Mouse (Mus musculus): ENCODE data around the gene Ss18l1. TPM values are rescaled to one million over a fixed set of nuclear protein-coding genes. Genes with fewer than 3 reads are reported as not detected.
A peak's percentile ranks its signal among the peaks of the same experiment; 100 is the strongest.

Ss18l1 gene
- polyA plus RNA-seq, 1 experiment from 2014 or later: 0.62 TPM

DNA sequence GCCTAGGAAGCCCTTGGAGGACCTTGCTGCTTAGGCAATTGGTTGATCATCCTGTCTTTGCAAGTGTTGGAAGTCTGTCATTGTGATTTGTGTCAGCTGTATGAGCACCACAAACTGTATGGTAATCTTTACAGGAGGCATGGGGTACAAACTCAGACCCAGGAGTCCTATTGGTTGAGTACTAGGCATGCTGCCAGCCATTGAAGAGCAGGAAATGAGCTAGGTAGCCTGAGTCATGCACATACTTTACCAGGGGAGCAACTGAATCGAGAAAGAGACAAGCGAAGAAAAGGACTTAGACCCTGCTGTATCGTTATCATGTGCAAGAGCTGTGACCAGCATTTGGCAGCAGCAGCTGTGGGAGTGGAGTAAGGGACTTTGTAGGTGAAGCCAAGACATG lies 9.4 kb upstream of the Ss18l1 start:
- Histone ChIP-seq H3K9ac (replicated peaks) (no peak overlapping the region), H3K27ac (ENCODE audit: low read depth) (no peak overlapping the region), H3K4me1 (ENCODE audit: insufficient read depth) (no peaks in the 10 kb centered on the region; the same call in 1 of the 2 replicates), H3K36me3 (replicated peaks; ENCODE audit: insufficient read depth, low read length) (peaks cover 73% of the 10 kb centered on the region), H3K9me3 (ENCODE audit: low read length) (no peaks in the 10 kb centered on the region), H3K27me3 (ENCODE audit: insufficient read depth, low read length) (no peaks in the 10 kb centered on the region), H3K4me2 (ENCODE audit: low read depth, low read length) (no peak overlapping the region), H3K4me3 (ENCODE audit: low read depth, low read length) (no peak overlapping the region)
- no peak for TF ChIP-seq EP300 (IDR thresholded peaks at IDR 0.05; ENCODE audit: low read depth)
- TF ChIP-seq CTCF (IDR thresholded peaks at IDR 0.05; ENCODE audit: low read depth): no peak
- ATAC-seq (no peak), DNase-seq (no peak)
- 69% methylated on average over 3 of the region's 3 CpGs for WGBS (ENCODE audit: insufficient replicate concordance)

DNA sequence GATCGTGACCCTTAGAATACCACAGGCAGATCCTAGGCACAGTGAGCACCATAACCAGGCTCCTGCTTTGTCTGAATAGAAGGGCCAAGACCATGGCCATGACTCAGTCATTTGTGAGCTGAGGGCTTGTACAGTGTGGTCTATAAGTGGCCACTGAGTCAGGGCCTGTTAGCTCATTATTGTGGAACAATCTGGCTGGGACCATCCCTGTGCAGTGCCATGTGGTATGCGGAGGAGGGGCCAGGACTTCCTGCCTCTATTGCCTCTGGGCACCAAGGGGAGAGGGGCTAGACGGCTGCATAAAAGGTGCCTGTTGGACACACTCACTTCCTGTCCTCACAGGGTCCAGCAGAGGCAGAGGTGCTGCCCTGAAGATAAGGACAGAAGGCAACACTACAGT lies 8.4 kb upstream of the Ss18l1 start:
- ATAC-seq: no peak
- H3K36me3 ChIP-seq (replicated peaks; ENCODE audit: insufficient read depth, low read length): peaks cover 79% of the 10 kb centered on the region
- H3K4me3 ChIP-seq (ENCODE audit: low read depth, low read length): no peak overlapping the region
- no peak overlapping the region for H3K9ac ChIP-seq (replicated peaks)
- H3K4me1 ChIP-seq (ENCODE audit: insufficient read depth): no peaks in the 10 kb centered on the region
- 64% methylated on average over 3 of the region's 3 CpGs for WGBS (ENCODE audit: insufficient replicate concordance)
- TF ChIP-seq EP300 (IDR thresholded peaks at IDR 0.05; ENCODE audit: low read depth) (no peak), CTCF (IDR thresholded peaks at IDR 0.05; ENCODE audit: low read depth) (no peak)
- H3K27ac ChIP-seq (ENCODE audit: low read depth): no peak overlapping the region
- no peak overlapping the region for H3K4me2 ChIP-seq (ENCODE audit: low read depth, low read length)
- no peaks in the 10 kb centered on the region for H3K27me3 ChIP-seq (ENCODE audit: insufficient read depth, low read length)
- H3K9me3 ChIP-seq (ENCODE audit: low read length): no peaks in the 10 kb centered on the region
- DNase-seq: no peak

DNA sequence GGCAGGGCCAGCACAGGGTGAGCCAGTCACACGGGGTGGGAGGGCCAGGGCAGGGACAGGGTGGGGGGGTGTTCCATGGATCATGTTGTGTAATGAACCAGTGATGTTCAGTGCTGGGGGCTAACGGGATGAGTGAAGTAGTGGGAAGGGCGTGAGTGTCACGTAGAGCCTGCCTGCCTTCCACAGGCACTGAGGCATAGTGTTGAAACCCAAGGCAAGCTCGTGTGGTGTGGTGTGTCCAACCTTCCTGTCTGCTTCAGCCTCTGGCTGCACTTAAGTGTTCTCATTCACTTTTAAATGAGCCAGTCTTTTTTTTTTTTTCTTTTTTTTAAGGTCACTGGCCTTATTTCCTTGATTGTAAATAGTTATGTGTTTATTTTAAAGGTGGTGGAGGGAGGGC lies 7.6 kb upstream of the Ss18l1 start:
- Histone ChIP-seq H3K4me1 (ENCODE audit: insufficient read depth) (no peaks in the 10 kb centered on the region), H3K4me2 (ENCODE audit: low read depth, low read length) (no peak overlapping the region), H3K27me3 (ENCODE audit: insufficient read depth, low read length) (no peaks in the 10 kb centered on the region), H3K36me3 (replicated peaks; ENCODE audit: insufficient read depth, low read length) (peaks cover 76% of the 10 kb centered on the region), H3K27ac (ENCODE audit: low read depth) (no peak overlapping the region), H3K9ac (replicated peaks) (no peak overlapping the region), H3K9me3 (ENCODE audit: low read length) (no peaks in the 10 kb centered on the region), H3K4me3 (ENCODE audit: low read depth, low read length) (no peak overlapping the region)
- DNase-seq: no peak
- 52% methylated on average over 5 of the region's 5 CpGs for WGBS (ENCODE audit: insufficient replicate concordance)
- ATAC-seq: no peak; the same call in 1 of the 2 replicates
- TF ChIP-seq CTCF (IDR thresholded peaks at IDR 0.05; ENCODE audit: low read depth): no peak
- no peak for TF ChIP-seq EP300 (IDR thresholded peaks at IDR 0.05; ENCODE audit: low read depth)

DNA sequence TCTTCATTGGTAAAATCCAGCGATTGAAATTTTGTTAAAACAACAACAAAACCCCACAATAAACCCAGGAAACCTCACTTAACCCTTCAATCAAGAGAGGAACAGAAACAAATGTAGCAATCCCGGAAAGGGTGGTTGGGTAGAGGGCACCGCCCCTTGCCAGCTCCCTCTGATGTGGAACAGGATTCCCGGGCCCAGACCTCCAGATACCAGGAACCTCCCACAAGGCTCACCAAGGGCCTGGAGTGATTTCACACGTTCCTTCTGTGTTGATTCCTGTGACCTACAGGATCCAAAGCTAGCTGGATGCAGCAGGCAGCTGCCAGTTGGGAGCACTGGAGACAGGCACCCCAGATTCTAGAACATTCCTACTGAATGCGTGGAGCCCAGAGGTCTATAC lies 1.9 kb upstream of the Ss18l1 start:
- Histone ChIP-seq H3K4me1 (ENCODE audit: insufficient read depth) (peaks cover 22% of the 10 kb centered on the region), H3K4me2 (ENCODE audit: low read depth, low read length) (peak overlapping the region; percentile 99), H3K4me3 (ENCODE audit: low read depth, low read length) (peak overlapping the region; percentile 97), H3K9ac (replicated peaks) (peak overlapping the region; percentile 49), H3K36me3 (replicated peaks; ENCODE audit: insufficient read depth, low read length) (peaks cover 39% of the 10 kb centered on the region), H3K9me3 (ENCODE audit: low read length) (no peaks in the 10 kb centered on the region), H3K27me3 (ENCODE audit: insufficient read depth, low read length) (no peaks in the 10 kb centered on the region), H3K27ac (ENCODE audit: low read depth) (peak overlapping the region; percentile 98; the same call in 1 of the 2 replicates)
- 41% methylated on average over 6 of the region's 6 CpGs for WGBS (ENCODE audit: insufficient replicate concordance)
- TF ChIP-seq CTCF (IDR thresholded peaks at IDR 0.05; ENCODE audit: low read depth): no peak
- TF ChIP-seq EP300 (IDR thresholded peaks at IDR 0.05; ENCODE audit: low read depth): no peak
- ATAC-seq: no peak
- no peak for DNase-seq

DNA sequence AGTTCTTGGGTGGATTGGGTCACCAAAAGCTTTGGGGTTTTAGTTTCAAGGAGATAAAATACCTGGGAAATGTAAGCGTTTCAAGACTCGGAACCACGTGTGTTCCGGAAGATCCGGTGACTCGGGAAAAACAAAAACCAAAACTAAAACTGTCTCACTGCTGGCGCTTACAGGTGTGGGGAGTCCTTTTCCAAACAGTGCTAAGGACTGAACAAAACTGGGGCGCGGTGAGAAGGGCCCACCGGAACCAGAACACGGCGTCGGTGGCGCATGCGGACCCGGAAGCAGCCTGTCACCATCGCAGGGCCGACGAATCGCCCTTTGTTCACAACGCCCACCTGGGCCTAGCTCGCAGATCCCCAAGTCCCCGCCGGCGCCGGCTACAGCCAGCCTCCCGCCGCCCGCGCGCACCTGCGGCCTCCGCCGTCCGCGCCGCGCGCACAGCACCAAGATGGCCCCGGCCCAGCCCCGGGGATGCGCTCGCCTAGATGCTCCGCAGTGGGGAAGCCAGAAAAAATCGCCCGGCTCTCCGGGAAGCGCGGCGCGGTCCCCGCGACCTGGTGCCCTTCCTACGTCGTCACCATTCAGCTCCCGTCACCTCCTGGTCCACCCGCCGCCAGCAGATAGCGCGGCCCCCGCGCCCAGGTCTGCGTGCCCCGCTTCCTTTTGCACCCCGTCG lies 593 bp upstream of the Ss18l1 start:
- under 1% methylated on average over 66 of the region's 66 CpGs for WGBS (ENCODE audit: insufficient replicate concordance)
- peak; percentile 65 for DNase-seq
- ATAC-seq: peak; percentile 64

DNA sequence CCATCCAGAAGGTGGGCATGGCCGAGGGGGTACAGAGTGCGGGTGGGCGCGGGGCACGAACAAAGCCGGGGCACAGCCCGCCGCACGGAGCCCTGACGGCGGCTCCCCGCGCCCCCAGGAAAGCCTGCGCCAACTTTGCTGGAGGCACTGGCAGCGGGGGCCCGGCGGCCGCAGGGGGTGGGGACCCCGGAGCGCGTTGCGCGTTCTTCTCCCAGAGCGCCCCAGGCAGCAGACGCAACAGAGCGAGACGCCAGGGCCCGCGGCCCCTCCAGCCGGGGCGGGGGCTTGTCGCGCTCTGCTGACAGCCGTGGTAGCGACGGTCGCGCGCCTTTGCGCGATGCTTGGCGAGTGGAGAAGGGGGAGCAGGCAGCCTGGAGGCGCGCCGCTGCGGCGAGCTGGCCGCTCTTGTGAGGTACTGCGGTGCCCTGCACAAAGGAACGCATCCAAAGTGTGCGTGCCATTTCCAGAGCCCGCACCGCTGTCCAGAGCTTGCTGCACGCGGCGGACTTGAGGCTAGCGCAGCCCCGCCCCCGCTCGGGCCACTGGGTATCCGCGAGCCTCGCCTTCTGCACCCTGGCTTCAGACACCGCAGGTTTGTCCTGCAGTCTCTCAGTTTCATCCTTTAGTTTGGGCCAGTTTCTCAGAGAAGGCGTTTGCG lies 678 bp downstream of the Ss18l1 start:
- under 1% methylated on average over 50 of the region's 66 CpGs for WGBS (ENCODE audit: insufficient replicate concordance)
- H3K4me3 ChIP-seq (ENCODE audit: low read depth, low read length): peak overlapping the region; percentile 97
- DNase-seq: peak; percentile 73
- peak overlapping the region; percentile 99 for H3K4me2 ChIP-seq (ENCODE audit: low read depth, low read length)
- H3K9ac ChIP-seq (replicated peaks): peak overlapping the region; percentile 94
- peak; percentile 16; the same call in 1 of the 2 replicates for ATAC-seq
- no peaks in the 10 kb centered on the region for H3K27me3 ChIP-seq (ENCODE audit: insufficient read depth, low read length)
- no peak for TF ChIP-seq CTCF (IDR thresholded peaks at IDR 0.05; ENCODE audit: low read depth)
- TF ChIP-seq EP300 (IDR thresholded peaks at IDR 0.05; ENCODE audit: low read depth): no peak
- peaks cover 15% of the 10 kb centered on the region for H3K36me3 ChIP-seq (replicated peaks; ENCODE audit: insufficient read depth, low read length)
- peaks cover 22% of the 10 kb centered on the region for H3K4me1 ChIP-seq (ENCODE audit: insufficient read depth)
- H3K9me3 ChIP-seq (ENCODE audit: low read length): no peaks in the 10 kb centered on the region
- peak overlapping the region; percentile 98 for H3K27ac ChIP-seq (ENCODE audit: low read depth)

More for the DNA sequence above, 593 bp upstream of the Ss18l1 start:
- Histone ChIP-seq H3K36me3 (replicated peaks; ENCODE audit: insufficient read depth, low read length) (peaks cover 26% of the 10 kb centered on the region), H3K4me3 (ENCODE audit: low read depth, low read length) (peak overlapping the region; percentile 97), H3K4me2 (ENCODE audit: low read depth, low read length) (peak overlapping the region; percentile 99), H3K9me3 (ENCODE audit: low read length) (no peaks in the 10 kb centered on the region), H3K27me3 (ENCODE audit: insufficient read depth, low read length) (no peaks in the 10 kb centered on the region), H3K4me1 (ENCODE audit: insufficient read depth) (peaks cover 22% of the 10 kb centered on the region), H3K27ac (ENCODE audit: low read depth) (peak overlapping the region; percentile 98), H3K9ac (replicated peaks) (peak overlapping the region; percentile 94)
- TF ChIP-seq CTCF (IDR thresholded peaks at IDR 0.05; ENCODE audit: low read depth): no peak

Data from liver, postnatal 0 days (tissue).